Mouse (Mus musculus) adrenal gland (tissue): ENCODE data around the gene Sept14.

Source experiments
- intact Hi-C: fragments of 180-260 bp; cut with DNase I; formaldehyde crosslinking; loops from one replicate; pipeline ENCODE4 v1.15.1; 2025

Sept14 gene

DNA sequence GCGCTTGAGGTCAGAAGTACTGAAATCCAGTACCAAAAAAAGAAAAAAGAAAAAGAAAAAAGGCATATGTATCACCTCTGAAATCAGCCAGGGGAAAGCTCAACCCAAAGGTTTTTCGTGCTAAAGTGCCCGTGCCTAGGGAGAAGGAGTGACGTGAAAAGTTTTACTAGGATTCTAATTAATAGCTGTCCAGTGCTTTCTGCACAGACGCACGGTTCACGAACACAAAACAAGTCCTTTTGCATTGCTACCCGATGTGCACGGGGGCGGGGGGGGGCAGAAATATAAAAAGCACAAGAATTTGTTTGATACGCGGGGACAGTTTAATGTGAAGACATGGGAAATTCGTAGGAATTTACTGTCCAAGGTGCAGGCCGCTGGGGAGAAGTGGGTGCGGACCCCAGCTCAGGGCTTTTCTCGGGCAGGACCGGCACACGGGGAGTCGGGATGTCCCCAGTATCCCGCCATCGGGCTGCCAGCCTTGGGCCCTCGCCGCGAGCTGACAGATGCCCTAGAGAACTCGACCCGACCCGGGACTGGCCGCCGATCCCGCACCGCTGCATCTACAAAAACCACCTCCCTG is 38.8 kb downstream of the Sept14 start:
- intact Hi-C loops = no loop called here

- intact Hi-C loops = no loop called here
Observed at GRCm38 (mm10) chr5:129667851-129668250, 40.5 kb downstream of the Sept14 start.

DNA sequence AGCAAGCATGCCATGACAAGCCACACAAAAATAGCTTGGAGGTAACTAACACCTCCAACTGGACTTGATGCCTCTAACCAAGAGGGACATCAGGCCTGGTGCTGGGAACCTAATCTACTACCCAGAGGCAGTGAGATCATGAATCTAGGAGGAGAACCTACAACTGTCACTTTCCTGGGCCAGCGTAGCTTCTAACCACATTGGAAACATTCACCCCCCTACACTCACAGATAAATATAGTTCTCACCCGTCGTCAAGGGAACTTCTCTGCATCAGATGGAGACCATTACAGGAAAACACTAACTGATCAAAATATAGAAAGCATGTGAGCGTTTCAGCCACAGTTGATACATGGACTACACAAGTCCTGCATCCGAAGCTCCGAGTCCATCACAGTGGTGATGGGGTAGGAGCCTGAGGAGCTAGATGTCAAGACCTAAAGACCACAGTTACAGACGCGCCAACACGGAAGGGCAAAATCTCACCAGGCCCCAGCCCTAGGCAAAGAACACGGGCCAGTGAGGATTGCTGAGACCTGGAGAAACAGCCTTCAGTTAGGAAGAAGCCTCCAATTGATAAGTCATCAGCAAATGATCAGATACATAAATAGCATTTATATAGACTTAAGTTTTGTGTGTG is 41.9 kb downstream of the Sept14 start:
- intact Hi-C loops = no loop called here

GRCm38 (mm10) chr5:129664090-129664489 is 44.2 kb downstream of the Sept14 start:
- intact Hi-C loops = loop anchor here (5.0 kb wide), 1 partner anchor 73 kb away; no protein-coding TSS in a partner anchor

DNA sequence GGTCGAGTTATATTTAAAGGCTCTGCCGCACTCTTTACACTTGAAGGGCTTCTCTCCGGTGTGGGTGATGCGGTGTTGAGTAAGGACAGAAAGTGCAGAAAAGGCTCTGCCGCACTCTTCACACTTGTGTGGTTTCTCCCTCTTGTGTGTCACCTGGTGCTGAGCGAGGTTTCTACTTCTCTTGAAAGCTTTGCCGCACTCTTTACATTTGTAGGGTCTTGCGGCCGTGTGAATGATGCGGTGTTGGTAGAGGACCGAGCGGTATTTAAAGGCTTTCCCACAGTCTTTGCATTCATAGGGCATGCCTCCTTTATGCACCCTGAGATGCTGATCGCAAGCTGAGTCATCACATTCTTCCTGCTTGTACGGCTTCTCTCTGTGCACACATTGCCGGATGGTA is 50.4 kb downstream of the Sept14 start:
- intact Hi-C loops = no loop called here

- intact Hi-C loops = no loop called here
Observed at GRCm38 (mm10) chr5:129657016-129657415, 51.3 kb downstream of the Sept14 start.

DNA sequence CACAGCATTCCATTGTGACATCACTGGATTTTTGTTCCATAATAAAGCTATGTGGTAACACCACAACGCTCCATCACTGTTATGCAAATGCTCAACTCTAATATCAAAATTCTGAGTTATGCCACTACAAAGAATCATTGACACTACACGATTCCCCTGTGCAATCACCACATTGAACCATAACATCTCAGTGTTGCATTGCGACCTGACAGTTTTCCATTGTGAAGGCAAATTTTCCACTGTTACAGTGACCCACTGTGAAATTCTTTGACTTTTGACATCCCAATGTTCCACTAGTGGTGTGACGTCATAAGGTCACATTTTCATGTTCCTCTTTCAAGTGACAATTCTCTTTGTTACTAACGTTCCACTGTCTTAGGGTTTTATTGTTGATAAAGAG is 57.5 kb downstream of the Sept14 start:
- intact Hi-C loops = no loop called here
